Mouse (Mus musculus) heart, adult 2 months (tissue): ENCODE results near the gene Upp2.

Experiments used
- CTCF ChIP-seq: fragments of 200-600 bp; IDR thresholded peaks from 2 replicates; pipeline ENCODE4 v1.8.1; 2022; ENCODE audit warnings: antibody characterized with exemption, mild to moderate bottlenecking, moderate library complexity
- POLR2A ChIP-seq: fragments of 200-500 bp; IDR thresholded peaks from 2 replicates; pipeline ENCODE4 v1.6.1; 2011; ENCODE audit warnings: mild to moderate bottlenecking, low read depth, low read length, control low read depth; ENCODE audit not compliant: insufficient read depth

DNA sequence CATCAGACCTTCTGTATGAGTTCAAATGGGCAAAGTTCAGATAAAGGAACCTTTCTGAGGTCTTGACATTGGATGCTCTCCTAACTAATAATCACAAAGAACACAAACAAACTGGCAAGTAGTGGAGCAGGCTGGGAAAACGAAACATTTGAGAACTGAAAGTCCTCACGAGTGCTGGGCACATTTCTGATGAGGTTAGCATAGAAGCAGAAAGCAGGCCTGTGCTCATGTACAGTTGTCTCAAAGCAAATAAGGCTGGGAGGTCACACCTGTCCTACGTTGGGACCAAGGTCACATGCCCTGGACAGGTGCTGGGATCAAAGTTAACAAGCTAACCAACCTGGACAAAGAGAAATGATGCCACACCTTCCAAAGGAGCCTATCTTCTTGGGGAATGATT is 187.6 kb downstream of the Upp2 start:
- TF ChIP-seq CTCF (no peak), POLR2A (no peak)
